Mouse (Mus musculus) adrenal gland (tissue): ENCODE measurements around the gene Ssh1.

ENCODE experiments used
- intact Hi-C: fragments of 180-260 bp; cut with DNase I; formaldehyde crosslinking; loops from one replicate; pipeline ENCODE4 v1.15.1; 2025

Gene Ssh1

GRCm38 (mm10) chr5:113966452-113967150 is 27.1 kb downstream of the Ssh1 start:
- intact Hi-C loops, result no loop called here

- intact Hi-C loops, result no loop called here
Observed at GRCm38 (mm10) chr5:113965659-113966185, 28.0 kb downstream of the Ssh1 start.

GRCm38 (mm10) chr5:113964972-113965371 is 28.7 kb downstream of the Ssh1 start:
- intact Hi-C loops, result no loop called here

- intact Hi-C loops, result no loop called here
Observed at GRCm38 (mm10) chr5:113961776-113962175, 31.9 kb downstream of the Ssh1 start.

GRCm38 (mm10) chr5:113960416-113960815 is 33.3 kb downstream of the Ssh1 start:
- intact Hi-C loops, result no loop called here

- intact Hi-C loops, result no loop called here
Observed at GRCm38 (mm10) chr5:113959039-113959438, 34.7 kb downstream of the Ssh1 start.

- intact Hi-C loops, result loop anchor here (2.0 kb wide), 1 partner anchor 90 kb away; no protein-coding TSS in a partner anchor
Observed at GRCm38 (mm10) chr5:113956510-113956909, 37.2 kb downstream of the Ssh1 start.

GRCm38 (mm10) chr5:113955691-113956090 is 38.0 kb downstream of the Ssh1 start:
- intact Hi-C loops, result loop anchor here (2.0 kb wide), 1 partner anchor 91 kb away; no protein-coding TSS in a partner anchor

GRCm38 (mm10) chr5:113955281-113955680 is 38.4 kb downstream of the Ssh1 start:
- intact Hi-C loops, result no loop called here

GRCm38 (mm10) chr5:113954421-113954820 is 39.3 kb downstream of the Ssh1 start:
- intact Hi-C loops, result loop anchor here (1.0 kb wide), 1 partner anchor 100 kb away; no protein-coding TSS in a partner anchor

- intact Hi-C loops, result no loop called here
Observed at GRCm38 (mm10) chr5:113952519-113952918, 41.2 kb downstream of the Ssh1 start.

GRCm38 (mm10) chr5:113951693-113952071 is 42.0 kb downstream of the Ssh1 start:
- intact Hi-C loops, result no loop called here

- intact Hi-C loops, result no loop called here
Observed at GRCm38 (mm10) chr5:113950786-113951692, 42.7 kb downstream of the Ssh1 start.

GRCm38 (mm10) chr5:113950133-113950532 is 43.6 kb downstream of the Ssh1 start:
- intact Hi-C loops, result no loop called here

- intact Hi-C loops, result no loop called here
Observed at GRCm38 (mm10) chr5:113947280-113947679, 46.4 kb downstream of the Ssh1 start.

- intact Hi-C loops, result no loop called here
Observed at GRCm38 (mm10) chr5:113945126-113945525, 48.6 kb downstream of the Ssh1 start.

GRCm38 (mm10) chr5:113943328-113943727 is 50.4 kb downstream of the Ssh1 start:
- intact Hi-C loops, result no loop called here

- intact Hi-C loops, result no loop called here
Observed at GRCm38 (mm10) chr5:113942580-113942979, 51.1 kb downstream of the Ssh1 start.

- intact Hi-C loops, result no loop called here
Observed at GRCm38 (mm10) chr5:113939263-113939900, 54.3 kb downstream of the Ssh1 start.

GRCm38 (mm10) chr5:113937650-113938049 is 56.0 kb downstream of the Ssh1 start:
- intact Hi-C loops, result no loop called here

GRCm38 (mm10) chr5:113933889-113934288 is 59.8 kb downstream of the Ssh1 start:
- intact Hi-C loops, result no loop called here
